Mouse (Mus musculus) heart, embryonic 13.5 days (tissue): ENCODE results near the gene Fbxw8. TPM values are rescaled to one million over a fixed set of nuclear protein-coding genes. Genes with fewer than 3 reads are reported as not detected.

Source experiments
- ATAC-seq: fragments of 200-750 bp; cut with Nextera tagmentation; 2 replicates; pipeline ENCODE4 v1.8.0; 2017; ENCODE audit warnings: moderate TSS enrichment; ENCODE audit not compliant: insufficient number of reproducible peaks, low FRiP score, low TSS enrichment; ENCODE audit errors: extremely low read depth
- H3K27ac ChIP-seq: fragments of 300-500 bp; sonication (generic); replicated peaks from 2 replicates; pipeline ENCODE4 v1.5.1; 2015; ENCODE audit warnings: moderate library complexity, mild to moderate bottlenecking, inconsistent platforms
- H3K27me3 ChIP-seq: fragments of 300-500 bp; sonication (generic); replicated peaks from 2 replicates; pipeline ENCODE4 v1.6.1; 2015; ENCODE audit warnings: mild to moderate bottlenecking, inconsistent platforms
- H3K36me3 ChIP-seq: fragments of 300-500 bp; sonication (generic); 2 replicates; pipeline ENCODE4 v1.6.1; 2015; ENCODE audit warnings: mild to moderate bottlenecking, inconsistent platforms
- H3K4me1 ChIP-seq: fragments of 300-500 bp; sonication (generic); 2 replicates; pipeline ENCODE4 v1.6.1; 2015; ENCODE audit warnings: inconsistent platforms
- H3K4me2 ChIP-seq: fragments of 300-500 bp; sonication (generic); 2 replicates; pipeline ENCODE4 v1.6.1; 2015; ENCODE audit warnings: inconsistent platforms, mild to moderate bottlenecking, moderate library complexity
- H3K4me3 ChIP-seq: fragments of 300-500 bp; sonication (generic); 2 replicates; pipeline ENCODE4 v1.5.1; 2015; ENCODE audit warnings: moderate library complexity, mild to moderate bottlenecking, inconsistent platforms
- H3K9ac ChIP-seq: fragments of 300-500 bp; sonication (generic); 2 replicates; pipeline ENCODE4 v1.6.1; 2015; ENCODE audit warnings: inconsistent platforms, mild to moderate bottlenecking, moderate library complexity
- H3K9me3 ChIP-seq: fragments of 300-500 bp; sonication (generic); 2 replicates; pipeline ENCODE4 v1.6.1; 2016; ENCODE audit warnings: inconsistent platforms
- WGBS: fragments of 180-500 bp; shearing (Covaris S2); methylation state at CpG from one replicate; pipeline ENCODE4 v1.1.7; 2015; ENCODE audit warnings: mixed read lengths; 5-methylcytosine and 5-hydroxymethylcytosine counted together
- polyA plus RNA-seq: library from polyadenylated mRNA; unstranded; fragments of >200 nt; fragmentation: Nextera tagmentation; extraction: Ambion mirVana; gene quantifications from 2 replicates; pipeline ENCODE4 v1.2.1, GENCODE M21; 2015

Gene Fbxw8
- polyA plus RNA-seq, 1 experiment from 2014 or later = 21.5 TPM

- Histone ChIP-seq H3K4me1 (peaks cover 32% of the 10 kb centered on the region), H3K4me3 (no peak overlapping the region), H3K27ac (no peak overlapping the region), H3K4me2 (no peak overlapping the region), H3K9me3 (no peaks in the 10 kb centered on the region), H3K9ac (no peak overlapping the region), H3K36me3 (peaks cover 89% of the 10 kb centered on the region), H3K27me3 (no peaks in the 10 kb centered on the region)
- WGBS = 87% methylated on average over 15 of the region's 15 CpGs
- ATAC-seq = no peak
Measured at GRCm38 (mm10) chr5:118073213-118073773, 82.0 kb downstream of the Fbxw8 start.

- Histone ChIP-seq H3K27me3 (no peaks in the 10 kb centered on the region), H3K27ac (no peak overlapping the region), H3K4me1 (peaks cover 40% of the 10 kb centered on the region), H3K9ac (no peak overlapping the region), H3K4me2 (no peak overlapping the region), H3K4me3 (no peak overlapping the region), H3K36me3 (peaks cover 95% of the 10 kb centered on the region), H3K9me3 (no peaks in the 10 kb centered on the region)
- 83% methylated on average over 5 of the region's 5 CpGs for WGBS
- ATAC-seq = no peak
Measured at GRCm38 (mm10) chr5:118071766-118072165, 83.5 kb downstream of the Fbxw8 start.

DNA sequence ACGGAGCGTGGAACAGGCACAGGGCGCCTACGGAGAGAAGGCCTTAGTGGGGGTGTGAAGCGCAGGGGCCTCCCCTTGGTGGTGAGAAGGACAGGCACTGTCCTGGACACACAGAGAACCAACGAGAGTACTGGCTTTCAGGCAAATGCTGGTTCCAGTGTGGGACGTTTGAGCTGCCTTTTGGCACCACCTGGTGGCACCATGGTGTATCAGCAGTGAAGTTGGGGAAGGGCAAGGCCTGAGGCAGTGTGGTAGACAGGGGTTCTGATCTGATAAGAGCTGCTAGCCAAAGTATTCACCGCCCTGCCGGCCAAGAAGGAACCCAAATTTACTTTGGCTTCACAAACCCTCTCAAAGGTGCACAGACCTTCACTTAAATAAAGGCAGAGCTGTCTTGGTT is 85.9 kb downstream of the Fbxw8 start:
- ATAC-seq = 0 out of 2 replicates have a peak, but pooled peaks have one; percentile 23

GRCm38 (mm10) chr5:118067984-118068494 is 87.2 kb downstream of the Fbxw8 start:
- peak overlapping the region; percentile 52 for H3K9ac ChIP-seq
- H3K27me3 ChIP-seq = no peaks in the 10 kb centered on the region
- 28% methylated on average over 9 of the region's 9 CpGs for WGBS
- peaks cover 49% of the 10 kb centered on the region for H3K4me1 ChIP-seq
- no peak overlapping the region for H3K4me3 ChIP-seq
- ATAC-seq = 0 out of 2 replicates have a peak, but pooled peaks have one; percentile 5
- no peak overlapping the region for H3K4me2 ChIP-seq
- peaks cover 87% of the 10 kb centered on the region for H3K36me3 ChIP-seq
- H3K9me3 ChIP-seq = no peaks in the 10 kb centered on the region
- peak overlapping the region; percentile 73 for H3K27ac ChIP-seq

More for the DNA sequence above, 85.9 kb downstream of the Fbxw8 start:
- Histone ChIP-seq H3K4me3 (no peak overlapping the region), H3K4me2 (no peak overlapping the region), H3K4me1 (peaks cover 42% of the 10 kb centered on the region), H3K9me3 (no peaks in the 10 kb centered on the region), H3K27me3 (no peaks in the 10 kb centered on the region), H3K27ac (no peak overlapping the region), H3K36me3 (peaks cover 95% of the 10 kb centered on the region), H3K9ac (no peak overlapping the region)
- 36% methylated on average over 9 of the region's 9 CpGs for WGBS

- Histone ChIP-seq H3K4me2 (no peak overlapping the region), H3K4me1 (peaks cover 50% of the 10 kb centered on the region), H3K27me3 (no peaks in the 10 kb centered on the region), H3K4me3 (no peak overlapping the region), H3K36me3 (peaks cover 82% of the 10 kb centered on the region), H3K27ac (peak overlapping the region; percentile 73), H3K9me3 (no peaks in the 10 kb centered on the region), H3K9ac (peak overlapping the region; percentile 52)
- no peak for ATAC-seq
- WGBS = 44% methylated on average over 4 of the region's 4 CpGs
Measured at GRCm38 (mm10) chr5:118067572-118067971, 87.7 kb downstream of the Fbxw8 start.

DNA sequence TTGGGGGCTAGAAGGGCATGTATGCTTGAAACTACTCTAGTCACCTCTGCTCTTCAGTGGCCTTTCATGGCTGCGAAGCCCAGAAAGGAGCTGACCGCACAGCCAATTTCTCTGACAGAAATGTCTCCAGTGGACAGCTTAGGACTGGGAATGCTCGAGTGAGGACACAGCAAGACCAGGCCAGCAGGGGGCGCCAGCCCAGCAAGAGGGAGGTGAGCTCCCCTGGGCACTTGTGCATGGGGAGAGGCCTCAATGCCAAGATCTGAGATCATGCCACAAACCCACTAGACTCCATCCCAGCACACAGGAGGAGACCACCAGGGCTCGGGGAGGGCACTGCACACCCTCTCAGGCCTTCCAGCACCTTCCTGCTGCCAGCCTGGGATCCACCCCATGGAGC is 88.4 kb downstream of the Fbxw8 start:
- Histone ChIP-seq H3K27me3 (no peaks in the 10 kb centered on the region), H3K4me1 (peaks cover 50% of the 10 kb centered on the region), H3K27ac (no peak overlapping the region), H3K4me2 (no peak overlapping the region), H3K9me3 (no peaks in the 10 kb centered on the region), H3K36me3 (peaks cover 75% of the 10 kb centered on the region), H3K4me3 (no peak overlapping the region), H3K9ac (no peak overlapping the region)
- 63% methylated on average over 5 of the region's 5 CpGs for WGBS
- ATAC-seq = no peak

DNA sequence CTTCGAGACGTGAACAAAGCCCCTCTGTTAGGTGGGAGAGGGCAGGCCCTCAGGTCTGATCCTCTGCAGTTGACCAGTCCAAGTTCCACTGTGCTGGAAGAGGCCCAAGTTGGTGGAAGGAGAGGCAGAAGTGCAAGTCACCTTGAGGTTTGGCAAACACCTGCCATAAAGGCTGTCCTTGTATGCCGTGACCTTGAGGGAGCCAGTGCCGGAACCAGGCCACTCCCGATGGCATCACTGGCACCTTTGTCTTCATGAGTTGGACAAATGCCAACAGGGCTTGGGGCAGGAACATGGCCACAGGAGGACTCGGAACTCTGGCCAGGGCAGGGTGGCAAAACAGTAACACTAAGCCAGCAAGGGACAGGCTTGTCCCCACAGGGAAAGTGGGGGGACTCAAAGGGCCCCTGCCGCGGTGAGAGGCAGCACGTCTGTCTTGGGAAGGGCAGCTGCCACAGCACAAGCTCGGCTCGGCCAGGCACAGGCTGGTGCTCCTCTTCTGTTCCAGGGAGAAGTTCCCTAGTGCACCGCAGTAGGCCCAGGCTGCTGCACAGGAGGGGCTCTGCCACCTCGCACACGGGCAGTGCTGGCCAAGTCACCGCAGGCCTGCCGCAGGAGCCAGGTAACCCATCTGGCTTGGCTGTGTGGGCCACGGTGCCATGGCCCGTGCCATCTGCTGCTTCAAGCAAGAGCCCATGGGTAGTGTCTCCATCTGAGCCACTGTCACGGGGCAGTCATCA is 89.6 kb downstream of the Fbxw8 start:
- Histone ChIP-seq H3K36me3 (peaks cover 67% of the 10 kb centered on the region), H3K4me2 (no peak overlapping the region), H3K4me1 (peaks cover 50% of the 10 kb centered on the region), H3K27ac (0 out of 2 replicates have a peak overlapping the region, but pooled peaks have one; percentile 28), H3K4me3 (no peak overlapping the region), H3K9ac (peak overlapping the region; percentile 54; the same call in 1 of the 2 replicates), H3K9me3 (no peaks in the 10 kb centered on the region), H3K27me3 (no peaks in the 10 kb centered on the region)
- 82% methylated on average over 19 of the region's 19 CpGs for WGBS
- ATAC-seq = no peak

DNA sequence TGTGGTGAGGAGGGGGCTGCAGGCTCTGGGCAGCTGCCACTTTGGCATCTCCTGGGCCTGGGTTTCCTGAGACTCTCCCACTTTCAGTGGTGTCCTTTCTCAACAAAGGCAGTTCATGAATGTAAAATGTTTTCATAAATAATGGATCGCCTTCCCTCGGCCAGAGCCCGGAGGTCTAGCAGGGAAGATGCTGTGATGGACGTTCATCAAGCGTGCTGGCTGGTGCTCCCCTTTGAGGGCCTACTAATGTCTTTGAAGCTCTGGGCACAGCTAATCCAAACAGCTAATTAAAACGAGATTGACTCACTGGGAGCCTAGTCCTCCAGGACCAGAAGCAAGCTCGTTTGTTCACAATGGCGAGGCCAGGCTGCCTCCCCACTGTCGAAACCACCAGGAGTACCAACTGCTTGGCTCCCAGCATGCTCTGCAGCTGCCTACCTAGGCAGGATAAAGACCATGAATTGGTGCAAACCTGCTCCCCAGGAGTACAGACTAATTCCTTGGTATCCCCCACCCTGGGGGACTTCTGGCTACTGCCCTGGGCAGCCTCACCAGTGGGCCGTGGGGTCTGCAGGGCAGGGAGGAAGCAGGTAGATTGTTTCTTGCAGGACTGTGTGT is 90.9 kb downstream of the Fbxw8 start:
- H3K9me3 ChIP-seq = no peaks in the 10 kb centered on the region
- no peak for ATAC-seq
- H3K27me3 ChIP-seq = no peaks in the 10 kb centered on the region
- peaks cover 55% of the 10 kb centered on the region for H3K36me3 ChIP-seq
- no peak overlapping the region for H3K4me2 ChIP-seq
- H3K9ac ChIP-seq = no peak overlapping the region
- WGBS = 72% methylated on average over 10 of the region's 10 CpGs
- H3K27ac ChIP-seq = no peak overlapping the region; the same call in 1 of the 2 replicates
- no peak overlapping the region for H3K4me3 ChIP-seq
- peaks cover 51% of the 10 kb centered on the region for H3K4me1 ChIP-seq

GRCm38 (mm10) chr5:118063181-118063621 is 92.1 kb downstream of the Fbxw8 start:
- Histone ChIP-seq H3K4me3 (no peak overlapping the region), H3K4me2 (no peak overlapping the region), H3K9me3 (no peaks in the 10 kb centered on the region), H3K36me3 (peaks cover 47% of the 10 kb centered on the region), H3K9ac (no peak overlapping the region), H3K27me3 (no peaks in the 10 kb centered on the region), H3K4me1 (peaks cover 51% of the 10 kb centered on the region), H3K27ac (no peak overlapping the region)
- 71% methylated on average over 8 of the region's 8 CpGs for WGBS
- no peak for ATAC-seq

- Histone ChIP-seq H3K4me1 (peaks cover 53% of the 10 kb centered on the region), H3K27me3 (no peaks in the 10 kb centered on the region; the same call in 1 of the 2 replicates), H3K4me3 (no peak overlapping the region), H3K36me3 (peaks cover 30% of the 10 kb centered on the region), H3K9ac (no peak overlapping the region), H3K4me2 (no peak overlapping the region), H3K9me3 (no peaks in the 10 kb centered on the region), H3K27ac (no peak overlapping the region)
- WGBS = 91% methylated on average over 18 of the region's 18 CpGs
- ATAC-seq = no peak
Measured at GRCm38 (mm10) chr5:118061391-118061790, 93.9 kb downstream of the Fbxw8 start.

DNA sequence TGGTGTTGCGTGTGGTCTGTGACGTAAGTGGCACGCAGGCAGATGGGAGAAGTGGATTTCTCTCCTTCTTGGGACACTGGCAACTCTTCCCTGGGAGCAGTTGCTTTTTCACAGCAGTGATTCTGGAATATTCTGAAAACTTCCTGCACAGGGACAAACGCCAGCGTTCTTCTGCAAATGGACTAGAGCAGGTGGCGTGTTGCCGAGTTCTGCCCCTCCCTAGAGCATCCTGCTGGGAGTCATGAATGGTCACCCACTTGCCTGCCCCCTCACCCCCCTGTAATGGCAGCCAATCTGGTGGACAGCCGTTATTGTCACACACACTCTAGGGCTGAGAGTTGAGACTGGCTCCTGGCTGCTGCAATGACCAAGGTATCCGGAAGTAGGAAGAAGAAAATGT is 95.6 kb downstream of the Fbxw8 start:
- H3K9ac ChIP-seq = no peak overlapping the region
- H3K4me1 ChIP-seq = peaks cover 52% of the 10 kb centered on the region
- no peaks in the 10 kb centered on the region for H3K9me3 ChIP-seq
- WGBS = 91% methylated on average over 9 of the region's 9 CpGs
- no peak overlapping the region for H3K27ac ChIP-seq
- H3K4me3 ChIP-seq = no peak overlapping the region
- no peak overlapping the region for H3K4me2 ChIP-seq
- H3K36me3 ChIP-seq = peaks cover 12% of the 10 kb centered on the region
- no peak for ATAC-seq
- H3K27me3 ChIP-seq = no peaks in the 10 kb centered on the region; the same call in 1 of the 2 replicates
